Mouse (Mus musculus) stomach, adult 2 months (tissue): Measurements from ENCODE around the gene A630089N07Rik. TPM values are rescaled to one million over a fixed set of nuclear protein-coding genes. Genes with fewer than 3 reads are reported as not detected.

Experiments
- polyA plus RNA-seq: library from polyadenylated mRNA; depleted of rRNA; stranded (reverse); fragments of >200 nt; gene quantifications from 2 replicates; pipeline ENCODE4 v1.2.3, GENCODE M21; 2012; rRNA removed

Gene A630089N07Rik
- polyA plus RNA-seq, result 0.03 and 0.12 TPM in 2 replicates

DNA sequence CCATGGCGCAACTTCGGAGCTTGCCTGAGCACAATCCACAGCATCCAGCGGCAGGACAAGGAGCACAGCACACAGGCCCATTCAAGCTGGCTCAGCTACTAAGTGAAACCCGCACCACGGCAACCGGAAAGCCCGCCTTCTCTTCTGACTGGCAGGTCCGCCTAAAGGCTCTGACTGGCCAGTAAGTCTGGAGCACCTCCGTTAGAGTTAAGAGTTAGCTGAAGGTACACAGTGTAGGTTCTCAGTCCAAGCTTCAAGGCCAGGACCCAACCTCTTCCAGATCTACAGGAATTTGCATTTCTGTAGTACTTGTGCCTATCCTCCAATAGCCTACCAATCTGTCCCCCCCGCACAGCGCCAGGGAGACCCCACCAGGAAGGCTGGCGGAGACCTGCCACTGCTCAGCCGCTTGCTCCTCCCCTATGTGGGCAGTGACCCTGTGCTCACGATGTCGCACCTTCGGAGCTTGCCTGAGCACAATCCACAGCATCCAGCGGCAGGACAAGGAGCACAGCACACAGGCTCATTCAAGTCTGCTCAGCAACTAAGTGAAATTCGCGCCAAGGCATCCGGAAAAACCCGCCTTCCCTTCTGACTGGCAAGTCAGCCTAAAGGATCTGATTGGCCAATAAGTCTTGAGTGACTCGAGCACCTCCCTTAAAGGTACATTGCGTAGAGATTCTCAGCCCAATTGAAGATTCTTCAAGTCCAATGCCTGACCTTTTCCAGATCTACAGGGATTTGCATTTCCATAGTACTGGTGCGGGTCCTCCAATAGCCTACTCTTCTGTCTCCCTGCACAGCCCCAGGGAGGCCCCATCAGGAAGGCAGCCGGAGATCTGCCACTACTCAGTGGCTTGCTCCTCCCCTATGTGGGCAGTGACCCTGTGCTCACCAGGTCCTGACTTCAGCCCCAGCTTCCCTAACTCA, at the start of gene A630089N07Rik:
A630089N07Rik (minus strand) TSS at position 562 of the 930 bp plus-strand sequence.

DNA sequence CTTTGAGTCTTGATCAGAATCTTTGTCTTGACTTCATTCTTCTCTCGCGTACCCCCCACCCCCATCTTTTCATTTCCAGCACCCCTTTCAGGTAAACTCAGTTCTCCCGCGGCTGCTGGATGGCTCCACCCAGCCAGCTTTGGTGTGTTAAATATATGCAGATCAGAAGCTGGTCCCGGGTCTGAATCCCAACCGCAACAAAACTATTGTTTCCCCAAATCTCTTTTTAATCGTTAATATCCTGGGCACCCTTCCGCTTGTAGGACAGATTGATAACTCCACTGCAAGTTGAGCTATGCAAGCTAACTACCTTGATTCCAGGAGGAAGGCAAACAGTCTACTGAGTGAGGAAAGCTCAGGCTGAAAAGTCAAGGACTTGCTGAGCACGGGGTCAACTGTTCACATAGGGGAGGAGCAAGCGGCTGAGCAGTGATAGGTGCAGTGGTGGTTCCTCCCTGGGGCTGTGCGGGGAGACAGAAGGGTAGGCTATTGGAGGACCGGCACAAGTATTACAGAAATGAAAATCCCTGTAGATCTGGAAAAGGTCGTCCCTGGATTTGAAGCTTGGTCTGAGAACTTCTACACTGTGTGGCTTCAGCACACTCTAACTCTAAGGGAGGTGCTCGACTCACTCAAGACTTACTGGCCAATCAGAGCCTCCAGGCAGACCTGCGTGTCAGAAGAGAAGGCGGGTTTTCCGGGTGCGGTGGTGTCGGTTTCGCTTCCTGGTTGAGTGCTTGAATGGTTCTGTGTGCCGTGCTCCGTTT, 85.5 kb downstream of the A630089N07Rik start, which contains the start of gene B230307C23Rik:
B230307C23Rik (plus strand) TSS at position 700 of the 767 bp plus-strand sequence.

DNA sequence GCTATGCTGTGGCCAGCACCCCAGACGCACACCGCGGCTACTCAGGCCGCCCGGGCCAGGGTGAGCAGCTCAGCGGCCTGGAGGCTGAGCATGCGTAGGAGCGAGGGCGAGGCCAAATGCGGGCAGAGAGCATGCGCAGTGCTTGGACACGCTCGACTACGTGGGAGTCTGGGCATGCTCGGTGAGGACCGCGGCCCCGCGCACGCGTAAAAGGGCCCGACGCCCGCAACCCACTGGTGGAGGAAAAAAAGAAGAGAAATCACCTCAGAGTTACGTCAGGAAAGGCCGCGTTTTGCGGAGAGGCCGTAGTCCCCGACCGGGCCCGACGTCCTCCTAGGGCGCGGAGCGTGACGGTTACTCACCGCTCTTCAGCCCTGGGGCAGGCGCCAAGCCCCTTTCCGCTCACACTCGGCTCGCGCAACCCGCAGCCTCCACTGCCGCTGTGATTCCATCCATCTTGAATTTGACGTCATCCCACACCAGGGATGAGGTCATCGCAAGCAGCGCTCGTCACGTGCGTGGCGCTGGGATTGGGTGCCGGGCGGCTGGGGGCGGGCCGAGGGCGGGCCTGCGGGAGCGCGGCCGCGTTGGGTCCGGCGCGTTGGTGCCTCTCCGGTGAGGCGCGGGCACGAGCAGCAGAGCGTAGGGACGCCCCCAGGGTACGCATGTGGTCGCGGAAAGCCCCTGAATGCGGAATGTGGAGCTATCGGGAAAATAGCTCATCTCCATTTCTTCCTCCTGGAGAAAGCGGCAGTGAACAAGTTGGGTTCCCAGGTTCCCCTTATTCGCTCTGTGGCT, 119.9 kb downstream of the A630089N07Rik start, which contains the start of the genes C2cd2 and Zbtb21:
C2cd2 (minus strand) TSS at position 448 of the 798 bp plus-strand sequence.
Zbtb21 (minus strand) TSS at position 472 of the 798 bp plus-strand sequence.

Other genes starting within 250 kb of the A630089N07Rik start
- gene Prdm15, start 230.6 kb downstream of the A630089N07Rik start, polyA plus RNA-seq, result 2.7 TPM in 2 replicates
- gene C2cd2, start 119.9 kb downstream of the A630089N07Rik start, polyA plus RNA-seq, result 16.9 and 44.0 TPM in 2 replicates
- gene Zbtb21, start 119.8 kb downstream of the A630089N07Rik start, polyA plus RNA-seq, result 3.9 and 6.2 TPM in 2 replicates
- 1.1 and 1.6 TPM in 2 replicates for gene B230307C23Rik, start 85.1 kb downstream of the A630089N07Rik start, polyA plus RNA-seq